Mouse (Mus musculus): ENCODE results near the gene Nisch. TPM values are rescaled to one million over a fixed set of nuclear protein-coding genes. Genes with fewer than 3 reads are reported as not detected.

Nisch gene
- polyA plus RNA-seq, 1 experiment: 366 TPM

GRCm38 (mm10) chr14:31194891-31195513 lies 21.7 kb downstream of the Nisch start:
- Histone ChIP-seq H3K4me1 (ENCODE audit: control insufficient read depth, insufficient read depth, low read length) (peaks cover 66% of the 10 kb centered on the region), H3K4me3 (ENCODE audit: insufficient read depth, low read length) (no peak overlapping the region), H3K27ac (ENCODE audit: insufficient read depth, low read depth, low read length) (peak overlapping the region; percentile 74)
- TF ChIP-seq CTCF (IDR thresholded peaks at IDR 0.05; ENCODE audit: low read depth, low read length) (no peak), POLR2A (IDR thresholded peaks at IDR 0.05; ENCODE audit: borderline replicate concordance, low read depth, low read length) (no peak)

GRCm38 (mm10) chr14:31194441-31194840 lies 22.3 kb downstream of the Nisch start:
- no peak for TF ChIP-seq POLR2A (IDR thresholded peaks at IDR 0.05; ENCODE audit: borderline replicate concordance, low read depth, low read length)
- Histone ChIP-seq H3K27ac (ENCODE audit: insufficient read depth, low read depth, low read length) (peak overlapping the region; percentile 74), H3K4me3 (ENCODE audit: insufficient read depth, low read length) (no peak overlapping the region), H3K4me1 (ENCODE audit: control insufficient read depth, insufficient read depth, low read length) (peaks cover 71% of the 10 kb centered on the region)

- H3K4me1 ChIP-seq (ENCODE audit: control insufficient read depth, insufficient read depth, low read length): peaks cover 73% of the 10 kb centered on the region
- H3K4me3 ChIP-seq (ENCODE audit: insufficient read depth, low read length): no peak overlapping the region
- no peak for TF ChIP-seq POLR2A (IDR thresholded peaks at IDR 0.05; ENCODE audit: borderline replicate concordance, low read depth, low read length)
- no peak for TF ChIP-seq CTCF (IDR thresholded peaks at IDR 0.05; ENCODE audit: low read depth, low read length)
- peak overlapping the region; percentile 24 for H3K27ac ChIP-seq (ENCODE audit: insufficient read depth, low read depth, low read length)
These were observed 23.0 kb downstream of the Nisch start for GRCm38 (mm10) chr14:31193791-31194190.

GRCm38 (mm10) chr14:31191936-31192335 lies 24.8 kb downstream of the Nisch start:
- no peak for TF ChIP-seq CTCF (IDR thresholded peaks at IDR 0.05; ENCODE audit: low read depth, low read length)
- no peak for TF ChIP-seq POLR2A (IDR thresholded peaks at IDR 0.05; ENCODE audit: borderline replicate concordance, low read depth, low read length)
- Histone ChIP-seq H3K27ac (ENCODE audit: insufficient read depth, low read depth, low read length) (no peak overlapping the region), H3K4me1 (ENCODE audit: control insufficient read depth, insufficient read depth, low read length) (peaks cover 84% of the 10 kb centered on the region), H3K4me3 (ENCODE audit: insufficient read depth, low read length) (no peak overlapping the region)

- Histone ChIP-seq H3K4me3 (ENCODE audit: insufficient read depth, low read length) (no peak overlapping the region), H3K27ac (ENCODE audit: insufficient read depth, low read depth, low read length) (peak overlapping the region; percentile 100), H3K4me1 (ENCODE audit: control insufficient read depth, insufficient read depth, low read length) (peaks cover 91% of the 10 kb centered on the region)
- TF ChIP-seq CTCF (IDR thresholded peaks at IDR 0.05; ENCODE audit: low read depth, low read length): no peak
These were observed 27.4 kb downstream of the Nisch start for GRCm38 (mm10) chr14:31189348-31189747.

GRCm38 (mm10) chr14:31188771-31189181 lies 28.0 kb downstream of the Nisch start:
- Histone ChIP-seq H3K4me1 (ENCODE audit: control insufficient read depth, insufficient read depth, low read length) (peaks cover 90% of the 10 kb centered on the region), H3K4me3 (ENCODE audit: insufficient read depth, low read length) (no peak overlapping the region), H3K27ac (ENCODE audit: insufficient read depth, low read depth, low read length) (peak overlapping the region; percentile 100)
- no peak for TF ChIP-seq POLR2A (IDR thresholded peaks at IDR 0.05; ENCODE audit: borderline replicate concordance, low read depth, low read length)
- TF ChIP-seq CTCF (IDR thresholded peaks at IDR 0.05; ENCODE audit: low read depth, low read length): no peak

- no peak for TF ChIP-seq CTCF (IDR thresholded peaks at IDR 0.05; ENCODE audit: low read depth, low read length)
- no peak for TF ChIP-seq POLR2A (IDR thresholded peaks at IDR 0.05; ENCODE audit: borderline replicate concordance, low read depth, low read length)
- peak overlapping the region; percentile 98 for H3K27ac ChIP-seq (ENCODE audit: insufficient read depth, low read depth, low read length)
- H3K4me3 ChIP-seq (ENCODE audit: insufficient read depth, low read length): no peak overlapping the region
- H3K4me1 ChIP-seq (ENCODE audit: control insufficient read depth, insufficient read depth, low read length): peaks cover 90% of the 10 kb centered on the region
These were observed 30.1 kb downstream of the Nisch start for GRCm38 (mm10) chr14:31186656-31187055.

- Histone ChIP-seq H3K4me3 (ENCODE audit: insufficient read depth, low read length) (no peak overlapping the region), H3K4me1 (ENCODE audit: control insufficient read depth, insufficient read depth, low read length) (peaks cover 73% of the 10 kb centered on the region), H3K27ac (ENCODE audit: insufficient read depth, low read depth, low read length) (peak overlapping the region; percentile 93)
- TF ChIP-seq CTCF (IDR thresholded peaks at IDR 0.05; ENCODE audit: low read depth, low read length): no peak
- TF ChIP-seq POLR2A (IDR thresholded peaks at IDR 0.05; ENCODE audit: borderline replicate concordance, low read depth, low read length): no peak
These were observed 32.6 kb downstream of the Nisch start for GRCm38 (mm10) chr14:31184195-31184594.

- Histone ChIP-seq H3K27ac (ENCODE audit: insufficient read depth, low read depth, low read length) (peak overlapping the region; percentile 93), H3K4me1 (ENCODE audit: control insufficient read depth, insufficient read depth, low read length) (peaks cover 69% of the 10 kb centered on the region), H3K4me3 (ENCODE audit: insufficient read depth, low read length) (no peak overlapping the region)
- no peak for TF ChIP-seq CTCF (IDR thresholded peaks at IDR 0.05; ENCODE audit: low read depth, low read length)
- TF ChIP-seq POLR2A (IDR thresholded peaks at IDR 0.05; ENCODE audit: borderline replicate concordance, low read depth, low read length): no peak
These were observed 33.2 kb downstream of the Nisch start for GRCm38 (mm10) chr14:31183541-31183940.

GRCm38 (mm10) chr14:31182786-31183290 lies 33.9 kb downstream of the Nisch start:
- H3K27ac ChIP-seq (ENCODE audit: insufficient read depth, low read depth, low read length): peak overlapping the region; percentile 93
- H3K4me1 ChIP-seq (ENCODE audit: control insufficient read depth, insufficient read depth, low read length): peaks cover 63% of the 10 kb centered on the region

More at GRCm38 (mm10) chr14:31182786-31183290, 33.9 kb downstream of the Nisch start:
- no peak for TF ChIP-seq POLR2A (IDR thresholded peaks at IDR 0.05; ENCODE audit: borderline replicate concordance, low read depth, low read length)
- TF ChIP-seq CTCF (IDR thresholded peaks at IDR 0.05; ENCODE audit: low read depth, low read length): no peak
- no peak overlapping the region for H3K4me3 ChIP-seq (ENCODE audit: insufficient read depth, low read length)
